21 mouse cellular contexts compared by ENCODE assay signal in the genomic region with DNA sequence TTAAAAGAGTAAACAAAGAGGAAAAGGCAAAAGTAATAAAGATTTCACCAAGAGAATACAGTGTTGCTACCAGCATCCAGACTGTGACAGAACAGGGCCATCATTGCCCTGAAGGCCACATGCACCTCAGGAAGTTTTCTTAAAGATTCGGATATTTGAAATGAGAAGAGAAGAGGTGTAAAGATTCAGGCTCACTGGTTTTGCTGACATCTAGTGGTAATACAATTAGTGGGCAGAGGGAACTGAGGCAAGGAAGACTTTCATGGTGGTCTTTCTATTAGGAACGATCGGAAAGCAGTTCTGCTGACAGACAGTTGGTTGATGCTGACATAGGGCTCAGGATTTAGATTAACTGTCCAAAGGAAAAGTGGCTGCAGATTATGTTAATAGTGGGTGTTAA.
DNase-seq lines count a peak whose midpoint lies in the region; ATAC-seq and TF ChIP-seq lines count a peak whose summit lies in the region.
"Had no signal": no experiment of that assay in that cellular context is flagged by ENCODE, and none has a peak within 500 bp of the region (broad histone marks: within the 10 kb centered on the region; RNA-seq: fewer than 3 reads in every experiment).

No protein-coding gene starts in this region.

- TF ChIP-seq EP300 in stomach, postnatal 0 days (optimal IDR thresholded peaks at IDR 0.05), result no peak

- no peaks in the 10 kb centered on the region for H3K36me3 ChIP-seq in forebrain, embryonic 14.5 days (ENCODE audit: control insufficient read depth, insufficient read depth, low read length)
- H3K36me3 ChIP-seq in forebrain, embryonic 10.5 days (replicated peaks), result no peaks in the 10 kb centered on the region
- no peaks in the 10 kb centered on the region for H3K36me3 ChIP-seq in kidney, postnatal 0 days (ENCODE audit: insufficient read depth, low read length)
- H3K36me3 ChIP-seq in midbrain, postnatal 0 days (ENCODE audit: insufficient read depth, low read length), result no peaks in the 10 kb centered on the region
- H3K36me3 ChIP-seq in midbrain, embryonic 13.5 days, result no peaks in the 10 kb centered on the region
- no peaks in the 10 kb centered on the region for H3K36me3 ChIP-seq in stomach, postnatal 0 days (ENCODE audit: control insufficient read depth, insufficient read depth, low read length)
- H3K36me3 ChIP-seq: hindbrain, embryonic 15.5 days had no signal

- H3K4me3 ChIP-seq in forebrain, embryonic 14.5 days (ENCODE audit: low read depth, low read length), result no peak overlapping the region
- H3K4me3 ChIP-seq in forebrain, embryonic 10.5 days, result no peak overlapping the region
- H3K4me3 ChIP-seq in kidney, postnatal 0 days (replicated peaks; ENCODE audit: low read depth, low read length), result no peak overlapping the region
- H3K4me3 ChIP-seq in midbrain, postnatal 0 days (ENCODE audit: low read depth, low read length), result no peak overlapping the region
- H3K4me3 ChIP-seq in midbrain, embryonic 13.5 days (replicated peaks), result no peak overlapping the region
- H3K4me3 ChIP-seq in stomach, postnatal 0 days (ENCODE audit: low read depth, low read length), result no peak overlapping the region
- H3K4me3 ChIP-seq: hindbrain, embryonic 15.5 days; myocyte had no signal

- H3K9me3 ChIP-seq in forebrain, embryonic 14.5 days (replicated peaks; ENCODE audit: control insufficient read depth, low read length), result no peaks in the 10 kb centered on the region
- no peaks in the 10 kb centered on the region for H3K9me3 ChIP-seq in forebrain, embryonic 10.5 days
- no peaks in the 10 kb centered on the region for H3K9me3 ChIP-seq in kidney, postnatal 0 days (replicated peaks; ENCODE audit: low read length)
- no peaks in the 10 kb centered on the region for H3K9me3 ChIP-seq in midbrain, postnatal 0 days (ENCODE audit: low read length)
- H3K9me3 ChIP-seq in midbrain, embryonic 13.5 days, result no peaks in the 10 kb centered on the region
- no peaks in the 10 kb centered on the region for H3K9me3 ChIP-seq in stomach, postnatal 0 days (ENCODE audit: control insufficient read depth, low read length)
- H3K9me3 ChIP-seq: hindbrain, embryonic 15.5 days had no signal

- H3K4me2 ChIP-seq in forebrain, embryonic 14.5 days (ENCODE audit: low read length), result no peak overlapping the region
- H3K4me2 ChIP-seq in kidney, postnatal 0 days (ENCODE audit: low read length), result no peak overlapping the region
- H3K4me2 ChIP-seq in midbrain, postnatal 0 days (ENCODE audit: low read depth, low read length, poor library complexity, severe bottlenecking), result no peak overlapping the region
- no peak overlapping the region for H3K4me2 ChIP-seq in midbrain, embryonic 13.5 days (replicated peaks)
- no peak overlapping the region for H3K4me2 ChIP-seq in stomach, postnatal 0 days (replicated peaks; ENCODE audit: low read depth)
- H3K4me2 ChIP-seq: hindbrain, embryonic 15.5 days had no signal

- no peaks in the 10 kb centered on the region for H3K27me3 ChIP-seq in forebrain, embryonic 14.5 days (replicated peaks; ENCODE audit: control insufficient read depth, insufficient read depth, low read length)
- H3K27me3 ChIP-seq in forebrain, embryonic 10.5 days (ENCODE audit: poor library complexity, severe bottlenecking), result no peaks in the 10 kb centered on the region
- H3K27me3 ChIP-seq in kidney, postnatal 0 days (ENCODE audit: insufficient read depth, low read length), result no peaks in the 10 kb centered on the region
- no peaks in the 10 kb centered on the region for H3K27me3 ChIP-seq in midbrain, postnatal 0 days (ENCODE audit: insufficient read depth, low read length)
- no peaks in the 10 kb centered on the region for H3K27me3 ChIP-seq in midbrain, embryonic 13.5 days
- H3K27me3 ChIP-seq in stomach, postnatal 0 days (ENCODE audit: control insufficient read depth, insufficient read depth, low read length), result no peaks in the 10 kb centered on the region
- H3K27me3 ChIP-seq: CH12.LX; hindbrain, embryonic 15.5 days had no signal

- no peak for ATAC-seq in forebrain, embryonic 14.5 days
- no peak for ATAC-seq in kidney, postnatal 0 days (replicated peaks; ENCODE audit: low FRiP score, low read depth)
- no peak for ATAC-seq in midbrain, postnatal 0 days (ENCODE audit: low FRiP score)
- no peak for ATAC-seq in midbrain, embryonic 13.5 days
- no peak for ATAC-seq in stomach, postnatal 0 days (ENCODE audit: low FRiP score, low TSS enrichment)
- ATAC-seq: forebrain, embryonic 16.5 days had no signal

- peak; percentile 52 for TF ChIP-seq CTCF in kidney, postnatal 0 days (IDR thresholded peaks at IDR 0.05; ENCODE audit: low read depth)
- TF ChIP-seq CTCF in midbrain, postnatal 0 days (IDR thresholded peaks at IDR 0.05), result peak; percentile 70
- TF ChIP-seq CTCF in stomach, postnatal 0 days (IDR thresholded peaks at IDR 0.05; ENCODE audit: low read depth), result peak; percentile 43

- no peak overlapping the region for H3K9ac ChIP-seq in forebrain, embryonic 14.5 days (ENCODE audit: low read length)
- no peak overlapping the region for H3K9ac ChIP-seq in kidney, postnatal 0 days (ENCODE audit: low read depth, low read length)
- no peak overlapping the region for H3K9ac ChIP-seq in midbrain, postnatal 0 days (replicated peaks; ENCODE audit: low read length, poor library complexity, severe bottlenecking)
- H3K9ac ChIP-seq in midbrain, embryonic 13.5 days (replicated peaks), result no peak overlapping the region
- H3K9ac ChIP-seq in stomach, postnatal 0 days (ENCODE audit: low read length), result no peak overlapping the region
- H3K9ac ChIP-seq: hindbrain, embryonic 15.5 days had no signal

- peak; percentile 11 for DNase-seq in forebrain, embryonic 14.5 days (ENCODE audit: low spot score)
- DNase-seq in forebrain, embryonic 10.5 days (ENCODE audit: extremely low spot score, low spot score), result no peak
- no peak for DNase-seq in kidney, postnatal 0 days (ENCODE audit: low spot score)
- no peak for DNase-seq in kidney, postnatal 36 days
- DNase-seq in midbrain, postnatal 0 days (ENCODE audit: low spot score), result peak; percentile 10
- DNase-seq in stomach, postnatal 0 days (ENCODE audit: low spot score), result no peak
- no peak for DNase-seq in adrenal gland, postnatal 36 days
- DNase-seq: cerebellum, adult 9-10 months; heart, adult 11 months; heart, postnatal 36 days; kidney, adult 11 months; left cerebral cortex, postnatal 4 days; liver; lung, postnatal 4 days; right cerebral cortex, postnatal 25 days; thymus, postnatal 25 days had no signal

- WGBS in forebrain, embryonic 14.5 days, result 42% methylated on average over 3 of the region's 3 CpGs
- 67% methylated on average over 3 of the region's 3 CpGs for WGBS in forebrain, embryonic 10.5 days
- 63% methylated on average over 3 of the region's 3 CpGs for WGBS in kidney, postnatal 0 days
- 40% methylated on average over 3 of the region's 3 CpGs for WGBS in midbrain, postnatal 0 days
- WGBS in midbrain, embryonic 13.5 days, result 40% methylated on average over 3 of the region's 3 CpGs
- WGBS in stomach, postnatal 0 days, result 72% methylated on average over 3 of the region's 3 CpGs

- H3K27ac ChIP-seq in forebrain, embryonic 14.5 days (ENCODE audit: low read depth, low read length), result no peak overlapping the region
- no peak overlapping the region for H3K27ac ChIP-seq in forebrain, embryonic 10.5 days
- H3K27ac ChIP-seq in kidney, postnatal 0 days, result no peak overlapping the region
- no peak overlapping the region for H3K27ac ChIP-seq in midbrain, postnatal 0 days (ENCODE audit: low read depth, low read length)
- no peak overlapping the region for H3K27ac ChIP-seq in midbrain, embryonic 13.5 days
- H3K27ac ChIP-seq in stomach, postnatal 0 days (replicated peaks), result no peak overlapping the region
- H3K27ac ChIP-seq: hindbrain, embryonic 15.5 days had no signal

- no peaks in the 10 kb centered on the region for H3K4me1 ChIP-seq in forebrain, embryonic 14.5 days (ENCODE audit: control insufficient read depth, insufficient read depth, low read length)
- no peaks in the 10 kb centered on the region; the same call in 1 of the 2 replicates for H3K4me1 ChIP-seq in forebrain, embryonic 10.5 days
- no peaks in the 10 kb centered on the region for H3K4me1 ChIP-seq in kidney, postnatal 0 days (replicated peaks; ENCODE audit: insufficient read depth, low read length)
- H3K4me1 ChIP-seq in midbrain, postnatal 0 days (ENCODE audit: insufficient read depth, low read length), result no peaks in the 10 kb centered on the region
- no peaks in the 10 kb centered on the region for H3K4me1 ChIP-seq in midbrain, embryonic 13.5 days (replicated peaks)
- H3K4me1 ChIP-seq in stomach, postnatal 0 days (replicated peaks; ENCODE audit: control insufficient read depth, insufficient read depth), result no peaks in the 10 kb centered on the region
- H3K4me1 ChIP-seq: hindbrain, embryonic 15.5 days had no signal

Comparison
In these comparisons a context has a peak if more than half of its experiments do, and no peak if none do; other contexts are left out.
1. DNase-seq: peak in forebrain, embryonic 14.5 days (single experiment) and midbrain, postnatal 0 days (single experiment); none in forebrain, embryonic 10.5 days (single experiment), kidney, postnatal 0 days (single experiment), kidney, postnatal 36 days (0 of 2), stomach, postnatal 0 days (single experiment) and adrenal gland, postnatal 36 days (0 of 2).
2. Peak in every context shown above with its lines, with median percentiles within 50 percentile points of each other: CTCF ChIP-seq.